15 mouse cellular contexts compared by ENCODE assay signal in the genomic region with DNA sequence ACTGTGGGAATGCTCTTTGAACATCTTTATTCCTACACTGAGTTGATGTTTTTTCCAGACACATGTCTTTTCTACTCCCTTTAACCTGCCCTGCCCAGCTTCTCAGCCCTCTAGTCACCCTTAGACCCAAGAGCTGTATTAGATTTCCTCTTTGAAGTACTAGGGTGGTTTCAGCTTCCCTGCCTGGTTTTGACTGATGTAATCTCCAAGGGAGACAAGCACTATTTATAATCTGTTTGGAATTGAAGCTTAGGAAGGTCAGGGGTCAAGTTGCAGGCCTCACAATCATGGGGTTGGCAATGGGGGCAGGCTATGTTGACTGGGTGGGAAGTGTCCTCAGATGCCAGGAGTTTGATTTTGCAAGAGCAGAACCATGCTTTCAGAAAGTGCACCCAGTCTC.
DNase-seq lines count a peak whose midpoint lies in the region; ATAC-seq lines count a peak whose summit lies in the region.
"Had no signal": no experiment of that assay in that cellular context is flagged by ENCODE, and none has a peak within 500 bp of the region (broad histone marks: within the 10 kb centered on the region; RNA-seq: fewer than 3 reads in every experiment).

No protein-coding gene starts in this region.

- H3K27ac ChIP-seq in intestine, embryonic 15.5 days: no peak overlapping the region
- H3K27ac ChIP-seq: midbrain, embryonic 12.5 days had no signal

- H3K4me2 ChIP-seq in intestine, embryonic 15.5 days (replicated peaks): no peak overlapping the region
- H3K4me2 ChIP-seq: liver, embryonic 11.5 days; midbrain, embryonic 12.5 days had no signal

- DNase-seq in heart, adult 8-10 months (ENCODE audit: low spot score): peak; percentile 6
- DNase-seq in heart, postnatal 10 days: no peak
- DNase-seq in NIH3T3 (ENCODE audit: low read depth): peak; percentile 35
- peak; percentile 46 for DNase-seq in embryo, embryonic 9.5 days (ENCODE audit: extremely low spot score)
- peak; percentile 20 for DNase-seq in lung, postnatal 14 days
- no peak for DNase-seq in left cerebral cortex, adult 11 months (ENCODE audit: low spot score)
- DNase-seq: adrenal gland, postnatal 25 days; cerebellum, adult 18-20 months; kidney, adult 18-20 months; thymus, adult 2 months had no signal

- H3K4me1 ChIP-seq in intestine, embryonic 15.5 days (replicated peaks): no peaks in the 10 kb centered on the region
- H3K4me1 ChIP-seq: midbrain, embryonic 12.5 days had no signal

- no peaks in the 10 kb centered on the region for H3K27me3 ChIP-seq in intestine, embryonic 15.5 days (replicated peaks)
- H3K27me3 ChIP-seq: midbrain, embryonic 12.5 days; Patski had no signal

- no peak for ATAC-seq in intestine, embryonic 15.5 days
- ATAC-seq in erythroid progenitor cell, adult 5-6 weeks (replicated peaks; ENCODE audit: low FRiP score, poor library complexity, severe bottlenecking): no peak
- ATAC-seq: Patski had no signal

- H3K9ac ChIP-seq in intestine, embryonic 15.5 days: no peak overlapping the region
- H3K9ac ChIP-seq: midbrain, embryonic 12.5 days had no signal

- intact Hi-C loops in heart, postnatal 10 days (cut with DNase I): no loop called here

- no peaks in the 10 kb centered on the region for H3K9me3 ChIP-seq in intestine, embryonic 15.5 days
- H3K9me3 ChIP-seq: midbrain, embryonic 12.5 days had no signal

- H3K4me3 ChIP-seq in intestine, embryonic 15.5 days (replicated peaks): no peak overlapping the region
- H3K4me3 ChIP-seq: midbrain, embryonic 12.5 days had no signal

- H3K36me3 ChIP-seq in intestine, embryonic 15.5 days: no peaks in the 10 kb centered on the region
- H3K36me3 ChIP-seq: midbrain, embryonic 12.5 days had no signal

Comparison
In these comparisons a context has a peak if more than half of its experiments do, and no peak if none do; other contexts are left out.
1. DNase-seq: peak in heart, adult 8-10 months (single experiment), NIH3T3 (single experiment), embryo, embryonic 9.5 days (single experiment) and lung, postnatal 14 days (single experiment); none in heart, postnatal 10 days (0 of 2) and left cerebral cortex, adult 11 months (single experiment).